Mouse (Mus musculus): ENCODE data around the gene Gm20509. TPM values are rescaled to one million over a fixed set of nuclear protein-coding genes. Genes with fewer than 3 reads are reported as not detected.

Gene Gm20509
- total RNA-seq, 2 experiments from 2014 or later: not detected

- no peak for ATAC-seq (replicated peaks; ENCODE audit: low FRiP score, poor library complexity, severe bottlenecking)
Observed at GRCm38 (mm10) chr9:73165631-73166030, 63.4 kb downstream of the Gm20509 start.

Other genes starting within 250 kb of the Gm20509 start
- gene Pygo1, start 176.8 kb upstream of the Gm20509 start, total RNA-seq (2015; ENCODE audit: low replicate concordance): not detected in 2 replicates
- not detected in 2 replicates for gene Pygo1, start 176.8 kb upstream of the Gm20509 start, total RNA-seq (2017; ENCODE audit: low replicate concordance)
- not detected in 2 replicates for gene Dyx1c1, start 143.7 kb upstream of the Gm20509 start, total RNA-seq (2015; ENCODE audit: low replicate concordance)
- gene Dyx1c1, start 143.7 kb upstream of the Gm20509 start, total RNA-seq (2017; ENCODE audit: low replicate concordance): not detected in 2 replicates
- not detected in 2 replicates for gene Gm44503, start 143.6 kb upstream of the Gm20509 start, total RNA-seq (2015; ENCODE audit: low replicate concordance)
- gene Gm44503, start 143.6 kb upstream of the Gm20509 start, total RNA-seq (2017; ENCODE audit: low replicate concordance): not detected in 2 replicates
- gene Ccpg1os, start 117.1 kb upstream of the Gm20509 start, total RNA-seq (2015; ENCODE audit: low replicate concordance): 2.5 and 4.6 TPM in 2 replicates
- gene Ccpg1os, start 117.1 kb upstream of the Gm20509 start, total RNA-seq (2017; ENCODE audit: low replicate concordance): 0.94 and 6.7 TPM in 2 replicates
- 42.7 and 47.0 TPM in 2 replicates for gene Ccpg1, start 117.0 kb upstream of the Gm20509 start, total RNA-seq (2015; ENCODE audit: low replicate concordance)
- gene Ccpg1, start 117.0 kb upstream of the Gm20509 start, total RNA-seq (2017; ENCODE audit: low replicate concordance): 88.7 and 93.5 TPM in 2 replicates
- 4.0 and 4.6 TPM in 2 replicates for gene Pigb, start 62.1 kb upstream of the Gm20509 start, total RNA-seq (2015; ENCODE audit: low replicate concordance)
- 3.1 and 4.0 TPM in 2 replicates for gene Pigb, start 62.1 kb upstream of the Gm20509 start, total RNA-seq (2017; ENCODE audit: low replicate concordance)
- gene Rab27a, start 57.6 kb upstream of the Gm20509 start, total RNA-seq (2015; ENCODE audit: low replicate concordance): 21.7 and 22.2 TPM in 2 replicates
- 27.3 and 28.9 TPM in 2 replicates for gene Rab27a, start 57.6 kb upstream of the Gm20509 start, total RNA-seq (2017; ENCODE audit: low replicate concordance)
- gene Khdc3, start 634 bp upstream of the Gm20509 start, total RNA-seq (2015; ENCODE audit: low replicate concordance): not detected in 2 replicates
- gene Khdc3, start 634 bp upstream of the Gm20509 start, total RNA-seq (2017; ENCODE audit: low replicate concordance): not detected in 2 replicates
- 18.3 and 26.1 TPM in 2 replicates for gene Rsl24d1, start 11.0 kb downstream of the Gm20509 start, total RNA-seq (2015; ENCODE audit: low replicate concordance)
- gene Rsl24d1, start 11.0 kb downstream of the Gm20509 start, total RNA-seq (2017; ENCODE audit: low replicate concordance): 13.4 and 34.7 TPM in 2 replicates